Mouse (Mus musculus) liver, embryonic 11.5 days (tissue): Measurements from ENCODE around the gene Sf3a2. TPM values are rescaled to one million over a fixed set of nuclear protein-coding genes. Genes with fewer than 3 reads are reported as not detected.
A peak's percentile ranks its signal among the peaks of the same experiment; 100 is the strongest.
"Not testable (repeated sequence)": the region's sequence is repeated elsewhere in the genome, so short reads cannot be mapped to it uniquely, and the experiment has no call there.

ENCODE experiments used
- ATAC-seq: fragments of 200-750 bp; cut with Nextera tagmentation; replicated peaks from 2 replicates; pipeline ENCODE4 v1.8.0; 2017; ENCODE audit warnings: moderate number of reproducible peaks, mild to moderate bottlenecking, moderate TSS enrichment, moderate library complexity; ENCODE audit not compliant: low FRiP score
- DNase-seq: peaks from one replicate; pipeline ENCODE4 v3.0.0-alpha.2; 2017; ENCODE audit warnings: low spot score
- H3K27ac ChIP-seq: fragments of 300-500 bp; sonication (generic); 2 replicates; pipeline ENCODE4 v1.5.1; 2014; ENCODE audit warnings: mild to moderate bottlenecking, low read depth, low read length, control low read depth
- H3K27me3 ChIP-seq: fragments of 300-500 bp; sonication (generic); replicated peaks from 2 replicates; pipeline ENCODE4 v1.6.1; 2014; ENCODE audit warnings: low read length, mixed read lengths; ENCODE audit not compliant: control insufficient read depth, insufficient read depth
- H3K36me3 ChIP-seq: fragments of 300-500 bp; sonication (generic); 2 replicates; pipeline ENCODE4 v1.6.1; 2014; ENCODE audit warnings: mild to moderate bottlenecking, low read length, moderate library complexity, mixed read lengths; ENCODE audit not compliant: control insufficient read depth, insufficient read depth
- H3K4me1 ChIP-seq: fragments of 300-500 bp; sonication (generic); replicated peaks from 2 replicates; pipeline ENCODE4 v1.6.1; 2014; ENCODE audit warnings: low read length, mixed read lengths; ENCODE audit not compliant: control insufficient read depth, insufficient read depth
- H3K4me2 ChIP-seq: fragments of 300-500 bp; sonication (generic); 2 replicates; pipeline ENCODE4 v1.6.1; 2014; ENCODE audit warnings: mild to moderate bottlenecking, control low read depth, moderate library complexity
- H3K4me3 ChIP-seq: fragments of 300-500 bp; sonication (generic); 2 replicates; pipeline ENCODE4 v1.5.1; 2014; ENCODE audit warnings: low read depth, low read length, control low read depth
- H3K9ac ChIP-seq: fragments of 300-500 bp; sonication (generic); 2 replicates; pipeline ENCODE4 v1.6.1; 2014; ENCODE audit warnings: low read depth, low read length, control low read depth
- H3K9me3 ChIP-seq: fragments of 300-500 bp; sonication (generic); 2 replicates; pipeline ENCODE4 v1.6.1; 2016; ENCODE audit warnings: low read length, inconsistent platforms, mixed read lengths; ENCODE audit not compliant: control insufficient read depth
- WGBS: fragments of 180-500 bp; shearing (Covaris S2); extraction: QIAGEN DNeasy Blood & Tissue Kit; methylation state at CpG from one replicate; pipeline ENCODE4 v1.1.7; 2014; 5-methylcytosine and 5-hydroxymethylcytosine counted together
- polyA plus RNA-seq: library from polyadenylated mRNA; unstranded; fragments of >200 nt; fragmentation: Nextera tagmentation; extraction: Ambion mirVana; gene quantifications from 2 replicates; pipeline ENCODE4 v1.2.1, GENCODE M21; 2014

The Sf3a2 gene
- polyA plus RNA-seq, 1 experiment from 2014 or later, result 121 TPM

- H3K4me3 ChIP-seq, result no peak overlapping the region
- H3K36me3 ChIP-seq, result no peaks in the 10 kb centered on the region
- WGBS, result 66% methylated on average over 5 of the region's 5 CpGs
- H3K27me3 ChIP-seq, result peaks cover 32% of the 10 kb centered on the region
- ATAC-seq, result no peak
- H3K9ac ChIP-seq, result no peak overlapping the region
- DNase-seq, result no peak
- H3K4me1 ChIP-seq, result peaks cover 27% of the 10 kb centered on the region
- no peak overlapping the region for H3K4me2 ChIP-seq
- no peaks in the 10 kb centered on the region for H3K9me3 ChIP-seq
- H3K27ac ChIP-seq, result no peak overlapping the region
Observed at GRCm38 (mm10) chr10:80812391-80813041, 14.5 kb downstream of the Sf3a2 start.

- whole genome bisulfite sequencing, result 72% methylated on average over 4 of the region's 4 CpGs
- Histone ChIP-seq H3K27me3 (peaks cover 24% of the 10 kb centered on the region), H3K9ac (no peak within 1 kb of the TSS), H3K4me2 (no peak within 1 kb of the TSS), H3K4me1 (peaks cover 19% of the 10 kb centered on the region), H3K27ac (no peak within 1 kb of the TSS), H3K9me3 (no peaks in the 10 kb centered on the region), H3K36me3 (no peaks in the 10 kb centered on the region), H3K4me3 (no peak within 1 kb of the TSS)
- ATAC-seq, result no peak
- no peak for DNase-seq
Observed at GRCm38 (mm10) chr10:80813366-80813765, 15.4 kb downstream of the Sf3a2 start, which contains the start of gene Jsrp1. Gene Jsrp1 (minus strand): TSS chr10:80813498.

- Histone ChIP-seq H3K4me1 (peaks cover 16% of the 10 kb centered on the region), H3K4me3 (no peak overlapping the region), H3K9ac (no peak overlapping the region), H3K4me2 (no peak overlapping the region), H3K36me3 (no peaks in the 10 kb centered on the region), H3K27me3 (peaks cover 9% of the 10 kb centered on the region), H3K27ac (no peak overlapping the region), H3K9me3 (no peaks in the 10 kb centered on the region)
- 60% methylated on average over 7 of the region's 7 CpGs for WGBS
- DNase-seq, result no peak
- no peak for ATAC-seq
Observed at GRCm38 (mm10) chr10:80814800-80815199, 16.8 kb downstream of the Sf3a2 start.

- H3K27me3 ChIP-seq, H3K36me3 ChIP-seq, H3K4me3 ChIP-seq, H3K27ac ChIP-seq, ATAC-seq, H3K9ac ChIP-seq, H3K4me1 ChIP-seq, DNase-seq, H3K4me2 ChIP-seq, H3K9me3 ChIP-seq: not testable (repeated sequence)
- 68% methylated on average over 3 of the region's 3 CpGs for WGBS
Observed at GRCm38 (mm10) chr10:80816303-80816702, 18.3 kb downstream of the Sf3a2 start.

- 65% methylated on average over 2 of the region's 2 CpGs for WGBS
- ATAC-seq (no peak), DNase-seq (no peak)
- Histone ChIP-seq H3K9ac (no peak overlapping the region), H3K9me3 (no peaks in the 10 kb centered on the region), H3K36me3 (no peaks in the 10 kb centered on the region), H3K27ac (no peak overlapping the region), H3K4me1 (peaks cover 10% of the 10 kb centered on the region), H3K4me3 (no peak overlapping the region), H3K4me2 (no peak overlapping the region), H3K27me3 (no peaks in the 10 kb centered on the region)
Observed at GRCm38 (mm10) chr10:80817164-80817563, 19.2 kb downstream of the Sf3a2 start.

- H3K27ac ChIP-seq, result peak overlapping the region; percentile 88
- not testable (repeated sequence) for H3K9me3 ChIP-seq, DNase-seq, H3K9ac ChIP-seq, H3K36me3 ChIP-seq, H3K4me2 ChIP-seq, H3K4me3 ChIP-seq, H3K4me1 ChIP-seq, H3K27me3 ChIP-seq, ATAC-seq
- WGBS, result 83% methylated on average over 7 of the region's 7 CpGs
Observed at GRCm38 (mm10) chr10:80817955-80818354, 20.0 kb downstream of the Sf3a2 start.

- 0 out of 2 replicates have a peak overlapping the region, but pooled peaks have one; percentile 3 for H3K9ac ChIP-seq
Observed at GRCm38 (mm10) chr10:80818599-80819281, 20.7 kb downstream of the Sf3a2 start.

GRCm38 (mm10) chr10:80819406-80819805 is 21.4 kb downstream of the Sf3a2 start:
- Histone ChIP-seq H3K4me3 (no peak overlapping the region), H3K4me2 (peak overlapping the region; percentile 12; the same call in 1 of the 2 replicates), H3K4me1 (peaks cover 17% of the 10 kb centered on the region), H3K9ac (peak overlapping the region; percentile 3; the same call in 1 of the 2 replicates), H3K9me3 (no peaks in the 10 kb centered on the region), H3K27me3 (no peaks in the 10 kb centered on the region), H3K36me3 (no peaks in the 10 kb centered on the region), H3K27ac (peak overlapping the region; percentile 88)
- ATAC-seq (peak; percentile 2; the same call in 1 of the 2 replicates), DNase-seq (no peak)
- WGBS, result 51% methylated on average over 3 of the region's 3 CpGs

More at GRCm38 (mm10) chr10:80818599-80819281, 20.7 kb downstream of the Sf3a2 start:
- Histone ChIP-seq H3K36me3 (no peaks in the 10 kb centered on the region), H3K9me3 (no peaks in the 10 kb centered on the region), H3K4me1 (peaks cover 11% of the 10 kb centered on the region), H3K4me2 (peak overlapping the region; percentile 12), H3K4me3 (no peak overlapping the region), H3K27ac (peak overlapping the region; percentile 88), H3K27me3 (no peaks in the 10 kb centered on the region)
- ATAC-seq, result peak; percentile 96
- DNase-seq, result no peak
- 42% methylated on average over 6 of the region's 6 CpGs for whole genome bisulfite sequencing
